ENCODE assay signal across 7 mouse cellular contexts in the genomic region with DNA sequence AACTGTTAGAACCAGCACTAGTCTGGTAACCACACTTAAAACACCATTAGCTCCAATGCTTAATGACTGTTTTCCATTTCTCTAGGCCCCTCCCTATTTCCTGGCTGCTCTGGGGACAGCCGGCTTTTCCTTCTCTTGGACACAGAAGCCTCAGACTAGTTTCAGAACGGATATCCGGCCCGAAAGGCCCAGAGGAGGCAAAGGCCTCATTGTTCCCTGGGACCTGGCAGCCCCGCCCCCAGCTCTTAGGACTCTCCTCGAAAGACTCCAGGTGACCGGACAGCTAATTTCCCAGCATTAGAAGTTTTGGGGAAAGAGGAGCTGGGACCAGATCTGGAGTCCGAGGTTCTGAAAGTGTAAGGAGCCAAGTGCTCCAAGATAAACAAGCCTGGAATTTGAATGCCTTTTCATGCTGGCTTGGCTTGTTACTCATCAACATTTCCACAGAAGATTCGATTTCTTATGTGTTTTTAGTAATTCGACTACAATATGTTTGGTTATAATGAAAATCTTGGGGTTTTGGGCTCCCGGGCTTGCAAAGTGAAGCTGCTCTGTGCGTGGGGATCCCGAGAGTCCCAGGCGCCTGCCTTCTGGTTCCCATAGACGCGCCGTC. TPM values are rescaled to one million over a fixed set of nuclear protein-coding genes. Genes with fewer than 3 reads are reported as not detected.
A peak's percentile ranks its signal among the peaks of the same experiment; 100 is the strongest.
DNase-seq lines count a peak whose midpoint lies in the region; ATAC-seq lines count a peak whose summit lies in the region.

No protein-coding gene starts in this region.

- H3K9ac ChIP-seq in limb, embryonic 11.5 days (ENCODE audit: low read length): peak overlapping the region; percentile 87
- H3K9ac ChIP-seq in midbrain, embryonic 12.5 days (replicated peaks): peak overlapping the region; percentile 86; the same call in 1 of the 2 replicates
- 0 out of 2 replicates have a peak overlapping the region, but pooled peaks have one; percentile 53 for H3K9ac ChIP-seq in stomach, embryonic 14.5 days (replicated peaks; ENCODE audit: low read depth, low read length)

- no peaks in the 10 kb centered on the region for H3K36me3 ChIP-seq in limb, embryonic 11.5 days (ENCODE audit: control insufficient read depth, insufficient read depth, low read length)
- no peaks in the 10 kb centered on the region for H3K36me3 ChIP-seq in midbrain, embryonic 12.5 days
- no peaks in the 10 kb centered on the region for H3K36me3 ChIP-seq in stomach, embryonic 14.5 days (ENCODE audit: control insufficient read depth, insufficient read depth, low read length)

- H3K4me2 ChIP-seq in limb, embryonic 11.5 days (ENCODE audit: low read depth, severe bottlenecking): peak overlapping the region; percentile 48
- H3K4me2 ChIP-seq in midbrain, embryonic 12.5 days (replicated peaks): peak overlapping the region; percentile 71
- H3K4me2 ChIP-seq in stomach, embryonic 14.5 days (replicated peaks; ENCODE audit: low read depth, low read length): peak overlapping the region; percentile 67

- peak; percentile 60 for ATAC-seq in limb, embryonic 11.5 days (ENCODE audit: insufficient number of reproducible peaks, low FRiP score, low TSS enrichment, low read depth)
- ATAC-seq in midbrain, embryonic 12.5 days (ENCODE audit: low FRiP score, low read depth): peak; percentile 5; the same call in 1 of the 2 replicates
- ATAC-seq in stomach, embryonic 14.5 days (ENCODE audit: insufficient number of reproducible peaks, insufficient read depth, low FRiP score, low read depth): 0 out of 2 replicates have a peak, but pooled peaks have one; percentile 42

- no peaks in the 10 kb centered on the region for H3K27me3 ChIP-seq in limb, embryonic 11.5 days (ENCODE audit: control insufficient read depth, insufficient read depth, low read length)
- H3K27me3 ChIP-seq in midbrain, embryonic 12.5 days: no peaks in the 10 kb centered on the region
- H3K27me3 ChIP-seq in stomach, embryonic 14.5 days (ENCODE audit: control insufficient read depth, insufficient read depth, low read length): no peaks in the 10 kb centered on the region

- DNase-seq in adrenal gland, adult (ENCODE audit: inconsistent age in 2 of 2, low spot score in 1 of 2): peak; percentile 76 to 88
- peak; percentile 33 to 44 for DNase-seq in cerebellum, postnatal 14 days
- peak; percentile 67 for DNase-seq in gastrocnemius, postnatal 14 days
- peak; percentile 79 for DNase-seq in hindlimb bud, embryonic 11.5 days (ENCODE audit: extremely low spot score, low read depth, low spot score)
- DNase-seq in limb, embryonic 11.5 days (ENCODE audit: low spot score): peak; percentile 70

- intact Hi-C loops in gastrocnemius, postnatal 14 days (cut with DNase I; ENCODE audit: low total_unique reads): no loop called here

- H3K27ac ChIP-seq in limb, embryonic 11.5 days (replicated peaks; ENCODE audit: low read depth, low read length): peak overlapping the region; percentile 97
- H3K27ac ChIP-seq in midbrain, embryonic 12.5 days (replicated peaks): peak overlapping the region; percentile 95
- peak overlapping the region; percentile 83 for H3K27ac ChIP-seq in stomach, embryonic 14.5 days (ENCODE audit: low read length)

- 7% methylated on average over 17 of the region's 17 CpGs for WGBS in limb, embryonic 11.5 days
- 4% methylated on average over 17 of the region's 17 CpGs for WGBS in midbrain, embryonic 12.5 days
- 10% methylated on average over 17 of the region's 17 CpGs for WGBS in stomach, embryonic 14.5 days

- H3K4me3 ChIP-seq in limb, embryonic 11.5 days (ENCODE audit: low read depth, low read length): peak overlapping the region; percentile 81
- peak overlapping the region; percentile 81 for H3K4me3 ChIP-seq in midbrain, embryonic 12.5 days
- H3K4me3 ChIP-seq in stomach, embryonic 14.5 days (ENCODE audit: low read depth, low read length): peak overlapping the region; percentile 57

- H3K4me1 ChIP-seq in limb, embryonic 11.5 days (ENCODE audit: control insufficient read depth, insufficient read depth, low read length): peaks cover 7% of the 10 kb centered on the region; the same call in 1 of the 2 replicates
- peaks cover 18% of the 10 kb centered on the region for H3K4me1 ChIP-seq in midbrain, embryonic 12.5 days
- peaks cover 5% of the 10 kb centered on the region; the same call in 1 of the 2 replicates for H3K4me1 ChIP-seq in stomach, embryonic 14.5 days (ENCODE audit: control insufficient read depth, insufficient read depth, low read length)

- no peaks in the 10 kb centered on the region for H3K9me3 ChIP-seq in limb, embryonic 11.5 days (ENCODE audit: control insufficient read depth, low read length)
- no peaks in the 10 kb centered on the region for H3K9me3 ChIP-seq in midbrain, embryonic 12.5 days
- H3K9me3 ChIP-seq in stomach, embryonic 14.5 days (ENCODE audit: control insufficient read depth, low read depth, low read length): no peaks in the 10 kb centered on the region

RNA-seq across cellular contexts. Expression of a gene that starts 0.3 kb away (rescaled TPM):
- 1 to 10 TPM; 6.4 to 6.5 TPM for total RNA-seq in gastrocnemius, postnatal 14 days (2021)
- polyA plus RNA-seq in limb, embryonic 11.5 days (2014; fragmentation: Nextera tagmentation; extraction: Ambion mirVana): 2.0 and 2.3 TPM in 2 replicates
- polyA plus RNA-seq in midbrain, embryonic 12.5 days (2016; fragmentation: Nextera tagmentation; extraction: Ambion mirVana): 2.8 and 3.4 TPM in 2 replicates
- 3.6 and 4.3 TPM in 2 replicates for polyA plus RNA-seq in stomach, embryonic 14.5 days (2014; fragmentation: Nextera tagmentation; extraction: Ambion mirVana)

RNA-seq across cellular contexts. Expression of a gene that starts 14.9 kb away (rescaled TPM):
- 100 to 1,000 TPM; 163 to 192 TPM for total RNA-seq in gastrocnemius, postnatal 14 days (2021)
- 77.5 and 79.9 TPM in 2 replicates for polyA plus RNA-seq in limb, embryonic 11.5 days (2014; fragmentation: Nextera tagmentation; extraction: Ambion mirVana)
- polyA plus RNA-seq in midbrain, embryonic 12.5 days (2016; fragmentation: Nextera tagmentation; extraction: Ambion mirVana): 99.1 and 103 TPM in 2 replicates
- polyA plus RNA-seq in stomach, embryonic 14.5 days (2014; fragmentation: Nextera tagmentation; extraction: Ambion mirVana): 107 and 108 TPM in 2 replicates

RNA-seq across cellular contexts. Expression of a gene that starts 27.9 kb away (rescaled TPM):
- 1 to 10 TPM; 1.6 to 1.9 TPM for total RNA-seq in gastrocnemius, postnatal 14 days (2021)
- polyA plus RNA-seq in limb, embryonic 11.5 days (2014; fragmentation: Nextera tagmentation; extraction: Ambion mirVana): 13.9 and 14.4 TPM in 2 replicates
- 13.8 and 15.2 TPM in 2 replicates for polyA plus RNA-seq in midbrain, embryonic 12.5 days (2016; fragmentation: Nextera tagmentation; extraction: Ambion mirVana)
- 6.3 and 7.6 TPM in 2 replicates for polyA plus RNA-seq in stomach, embryonic 14.5 days (2014; fragmentation: Nextera tagmentation; extraction: Ambion mirVana)

Comparison
In these comparisons a context has a peak if more than half of its experiments do, and no peak if none do; other contexts are left out.
1. Peak in every context shown above with its lines: DNase-seq, ATAC-seq, H3K4me3 ChIP-seq and H3K27ac ChIP-seq.
2. ATAC-seq: peak in every context shown above with its lines; median percentile 60 in limb, embryonic 11.5 days; 42 in stomach, embryonic 14.5 days; 5 in midbrain, embryonic 12.5 days.